Mouse (Mus musculus) cerebellum, adult 9-11 months (tissue): ENCODE measurements at regions not wholly inside any gene's neighbourhood (a gene's known extent, or its start where the extent isn't known, plus 50 kb on each side); places are given as distances from the start of the nearest gene placed in this dataset.

ENCODE experiments used
- DNase-seq: peaks from one replicate; pipeline ENCODE4 v3.0.0; 2022

GRCm38 (mm10) chr6:44793348-44793747 is 265.8 kb upstream of the Cntnap2 start:
- DNase-seq, result peak; percentile 9

GRCm38 (mm10) chr6:44815362-44815761 is 243.8 kb upstream of the Cntnap2 start:
- no peak for DNase-seq

GRCm38 (mm10) chr6:44844177-44844576 is 215.0 kb upstream of the Cntnap2 start:
- DNase-seq, result no peak

- DNase-seq, result no peak
Measured at GRCm38 (mm10) chr6:44849477-44849876, 209.7 kb upstream of the Cntnap2 start.

- DNase-seq, result no peak
Measured at GRCm38 (mm10) chr6:44850829-44851228, 208.3 kb upstream of the Cntnap2 start.

- DNase-seq, result no peak
Measured at GRCm38 (mm10) chr6:44900249-44900648, 158.9 kb upstream of the Cntnap2 start.
